Mouse (Mus musculus): ENCODE data around the gene 9130230L23Rik.

9130230L23Rik gene

GRCm38 (mm10) chr5:66004134-66004925, at the start of gene 9130230L23Rik:
Gene 9130230L23Rik (minus strand): TSS chr5:66004285.
- no peak for DNase-seq (ENCODE audit: extremely low spot score, low spot score)

DNA sequence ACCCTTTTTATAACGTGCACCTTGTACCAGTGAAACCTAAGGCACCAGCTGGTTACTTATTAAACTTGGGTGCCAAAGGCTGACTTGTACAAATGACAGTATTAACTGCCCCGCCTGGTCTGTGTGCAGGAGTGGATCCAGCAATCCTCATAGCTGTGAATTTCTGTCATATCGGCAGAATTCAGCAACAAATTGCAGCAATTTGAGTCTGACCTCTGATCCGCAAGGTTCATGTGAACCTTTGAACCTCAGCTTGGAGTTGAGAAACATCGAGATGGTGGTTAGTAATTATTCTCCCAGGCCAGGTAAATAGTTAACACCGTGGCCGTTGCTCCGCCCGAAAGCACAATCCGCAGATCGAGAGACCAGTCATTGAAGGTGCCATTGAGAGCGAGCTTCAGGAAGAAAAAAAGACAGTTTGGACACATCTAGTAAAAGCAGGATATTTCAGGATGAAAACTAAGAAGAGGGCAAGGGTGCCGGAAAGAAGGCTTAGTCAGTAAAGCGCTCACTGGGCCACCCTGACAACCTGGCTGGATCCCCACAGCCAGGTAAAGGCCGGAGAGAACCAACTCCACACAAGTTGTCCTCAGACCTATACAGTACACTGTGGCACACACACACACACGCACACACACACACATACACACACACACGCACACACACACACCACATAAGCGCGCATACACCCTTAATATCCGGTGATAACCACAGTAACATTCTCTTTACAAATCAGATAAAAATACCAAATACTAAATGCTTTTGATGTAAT, 48.9 kb upstream of the 9130230L23Rik start:
- DNase-seq (ENCODE audit: extremely low spot score, low spot score): no peak

DNA sequence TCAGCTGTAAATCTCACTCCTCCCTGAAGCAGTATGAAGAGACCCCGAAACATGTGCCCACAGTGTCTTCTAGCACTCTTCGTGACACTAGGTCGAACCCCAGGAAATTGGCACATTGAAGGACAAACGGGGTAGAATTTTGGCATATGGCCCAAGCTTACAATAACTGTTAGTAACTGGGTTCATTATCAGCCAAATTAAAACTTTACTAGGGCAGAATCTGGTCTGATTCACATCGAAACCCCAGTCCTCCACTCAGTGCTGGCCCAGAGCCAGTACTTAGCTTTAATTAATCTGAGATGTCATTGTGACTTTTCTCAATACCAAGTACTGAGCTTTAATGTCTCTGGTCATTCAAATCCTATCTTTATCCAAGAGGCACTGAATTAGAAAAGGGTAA, 46.8 kb upstream of the 9130230L23Rik start:
- DNase-seq (ENCODE audit: extremely low spot score, low spot score): no peak

GRCm38 (mm10) chr5:66046356-66046755, 42.3 kb upstream of the 9130230L23Rik start:
- DNase-seq (ENCODE audit: extremely low spot score, low spot score): no peak

GRCm38 (mm10) chr5:66043897-66044296, 39.8 kb upstream of the 9130230L23Rik start:
- no peak for DNase-seq (ENCODE audit: extremely low spot score, low spot score)

DNA sequence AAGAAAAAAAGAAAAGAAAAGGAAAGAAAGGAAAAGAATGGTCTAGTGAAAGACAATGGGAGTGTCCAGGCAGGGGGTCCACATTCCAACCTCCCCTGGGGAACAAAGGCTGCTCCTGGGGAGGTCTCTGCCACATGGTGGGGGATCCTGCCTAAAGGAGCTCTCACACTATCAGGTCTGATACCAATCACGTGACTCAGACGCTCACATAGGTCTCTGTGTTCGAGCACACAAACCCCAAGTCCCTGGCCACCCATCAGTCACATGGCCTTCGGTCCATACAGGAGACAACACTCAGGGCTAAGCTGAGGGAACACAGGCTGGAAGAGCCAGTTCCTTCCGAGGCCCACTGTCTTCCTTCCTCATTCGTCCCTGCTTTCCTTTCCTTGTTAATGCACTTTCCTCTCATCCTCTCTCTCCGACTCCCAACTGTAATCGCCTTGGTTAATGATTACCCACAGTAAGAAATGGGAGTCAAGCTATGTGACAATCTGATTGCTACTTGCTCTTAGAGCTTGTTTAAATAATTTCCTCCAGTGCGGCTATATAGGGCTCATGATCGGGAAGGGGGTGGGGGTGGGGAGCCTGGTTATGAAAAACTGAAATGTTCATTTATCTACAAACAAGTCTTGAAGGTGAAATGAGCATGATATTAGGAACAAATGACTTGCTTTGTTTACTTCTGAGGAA, 38.7 kb upstream of the 9130230L23Rik start:
- no peak for DNase-seq (ENCODE audit: extremely low spot score, low spot score)

GRCm38 (mm10) chr5:66040744-66041279, 36.7 kb upstream of the 9130230L23Rik start:
- no peak for DNase-seq (ENCODE audit: extremely low spot score, low spot score)

- no peak for DNase-seq (ENCODE audit: extremely low spot score, low spot score)
Observed at GRCm38 (mm10) chr5:66039813-66040212, 35.7 kb upstream of the 9130230L23Rik start.

- DNase-seq (ENCODE audit: extremely low spot score, low spot score): no peak
Observed at GRCm38 (mm10) chr5:66037066-66037465, 33.0 kb upstream of the 9130230L23Rik start.

- no peak for DNase-seq (ENCODE audit: extremely low spot score, low spot score)
Observed at GRCm38 (mm10) chr5:66036440-66037054, 32.5 kb upstream of the 9130230L23Rik start.

- DNase-seq (ENCODE audit: extremely low spot score, low spot score): no peak
Observed at GRCm38 (mm10) chr5:66034375-66035195, 30.5 kb upstream of the 9130230L23Rik start.

GRCm38 (mm10) chr5:66032826-66033225, 28.7 kb upstream of the 9130230L23Rik start:
- no peak for DNase-seq (ENCODE audit: extremely low spot score, low spot score)

DNA sequence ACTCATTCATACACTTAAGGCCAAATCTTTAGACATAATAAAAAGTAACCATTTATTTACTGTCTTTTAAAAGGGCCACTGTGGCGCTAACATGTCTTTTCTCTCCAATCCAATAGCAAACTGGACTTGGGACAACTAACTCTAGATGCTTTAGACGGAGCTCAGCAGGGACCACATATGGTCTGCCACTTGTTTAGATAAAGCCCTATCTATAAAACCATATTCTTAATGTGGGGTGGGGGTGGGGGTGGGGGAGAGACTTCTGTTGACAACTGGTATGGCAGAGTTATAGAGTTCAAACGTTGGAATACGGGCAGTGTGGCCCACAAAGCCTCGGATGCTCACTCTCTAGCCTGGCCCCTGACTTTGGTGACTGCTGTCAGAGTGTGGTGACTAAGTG, 27.6 kb upstream of the 9130230L23Rik start:
- no peak for DNase-seq (ENCODE audit: extremely low spot score, low spot score)

DNA sequence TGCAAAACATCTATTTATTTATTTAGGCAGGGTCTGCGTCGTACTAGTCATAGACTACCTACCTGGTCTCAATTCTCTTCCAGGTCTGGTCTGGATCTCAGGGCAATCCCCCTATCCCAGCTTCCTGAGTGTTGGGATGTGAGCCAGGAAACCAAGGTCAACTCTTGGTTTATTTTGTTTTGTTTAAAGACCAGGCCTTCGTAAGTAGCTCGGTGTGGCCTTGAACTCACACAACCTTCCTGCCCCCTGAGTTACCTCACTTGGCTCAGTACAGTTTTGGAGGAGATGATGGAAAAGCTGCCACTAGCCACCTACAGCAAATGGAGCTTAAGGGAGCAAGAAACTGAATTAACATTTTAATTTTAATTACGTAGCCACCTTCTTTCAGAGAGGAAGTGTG, 24.1 kb upstream of the 9130230L23Rik start:
- DNase-seq (ENCODE audit: extremely low spot score, low spot score): no peak

DNA sequence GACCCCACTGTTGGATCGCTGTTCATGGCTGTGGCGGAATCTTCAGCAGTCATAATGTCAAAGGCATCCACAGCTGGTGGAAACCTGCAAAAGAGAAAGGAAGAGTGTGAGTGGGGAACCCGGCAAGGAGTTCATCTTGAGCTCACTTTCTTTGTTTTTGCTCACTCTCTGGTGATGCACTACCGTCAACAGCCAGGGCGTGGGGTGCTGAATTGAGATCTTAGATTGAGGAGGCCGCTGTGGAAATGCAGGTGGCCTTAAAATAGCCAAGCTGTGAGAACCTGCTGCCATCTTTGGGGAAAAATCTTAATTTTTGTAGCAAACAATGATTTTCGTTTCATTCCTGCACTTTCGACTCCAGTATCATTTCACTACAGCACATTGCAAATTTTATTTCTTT, 23.1 kb upstream of the 9130230L23Rik start:
- no peak for DNase-seq (ENCODE audit: extremely low spot score, low spot score)

DNA sequence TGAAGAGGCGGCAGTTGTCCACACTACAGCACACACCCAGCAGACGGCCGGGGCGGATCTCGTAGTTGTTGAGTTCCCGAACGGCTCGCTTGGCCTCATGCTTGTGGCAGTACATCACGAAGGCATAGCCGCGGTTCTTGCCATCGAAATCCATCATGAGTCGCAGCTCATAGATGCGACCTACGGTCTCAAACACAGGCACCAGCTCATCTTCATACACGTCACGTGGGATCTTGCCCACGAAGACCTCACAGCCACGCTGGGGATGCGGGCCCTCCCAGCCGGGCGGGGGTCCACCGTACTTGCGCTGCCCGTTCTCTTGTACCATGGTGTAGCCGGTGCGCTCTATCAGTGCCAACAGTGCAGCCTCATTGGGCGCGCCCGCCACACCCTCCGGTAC, 22.7 kb upstream of the 9130230L23Rik start:
- DNase-seq (ENCODE audit: extremely low spot score, low spot score): no peak

- no peak for DNase-seq (ENCODE audit: extremely low spot score, low spot score)
Observed at GRCm38 (mm10) chr5:66015449-66015961, 11.4 kb upstream of the 9130230L23Rik start.

DNA sequence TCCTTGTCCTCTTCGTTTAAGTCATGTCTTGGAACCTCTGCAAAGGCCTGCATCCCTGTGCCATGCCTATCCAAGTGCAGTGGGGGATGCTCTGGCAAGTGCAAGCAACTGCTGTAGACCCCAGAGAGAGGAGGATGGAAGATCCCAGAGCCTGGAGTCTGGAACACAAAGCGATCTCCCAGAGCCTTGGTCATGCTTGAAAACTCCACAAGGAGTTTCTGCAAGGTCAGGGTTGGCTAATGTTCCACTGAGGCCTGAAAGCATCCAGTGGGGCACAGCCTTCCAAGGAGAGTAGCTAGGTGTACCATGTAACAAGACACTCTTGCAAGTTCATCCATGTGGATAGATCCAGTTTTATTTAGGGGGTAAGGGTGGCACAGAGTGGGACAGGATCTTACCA, 10.4 kb upstream of the 9130230L23Rik start:
- DNase-seq (ENCODE audit: extremely low spot score, low spot score): no peak

DNA sequence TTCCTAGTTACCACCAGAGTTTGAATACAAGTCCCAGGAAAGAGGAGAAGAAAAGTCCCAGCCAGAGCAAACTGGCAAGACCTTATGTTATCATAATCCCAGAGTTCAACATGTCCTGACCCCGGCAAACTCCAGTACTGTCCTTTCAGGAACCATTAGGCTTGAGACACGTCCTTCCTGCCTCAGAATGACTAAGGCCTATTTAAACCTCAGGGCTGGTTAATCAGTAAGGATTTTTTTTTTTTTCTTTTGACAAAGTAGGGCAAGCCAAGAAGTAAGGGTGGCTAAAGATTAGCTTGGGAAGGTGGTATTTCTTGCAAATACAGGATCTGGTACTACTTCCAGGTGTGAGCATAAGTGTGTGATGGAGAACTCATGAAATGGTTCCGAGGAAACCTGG, 9.9 kb upstream of the 9130230L23Rik start:
- DNase-seq (ENCODE audit: extremely low spot score, low spot score): no peak

GRCm38 (mm10) chr5:66008245-66008967, 4.3 kb upstream of the 9130230L23Rik start:
- DNase-seq (ENCODE audit: extremely low spot score, low spot score): no peak
